31 mouse cellular contexts compared by ENCODE assay signal in the genomic region with DNA sequence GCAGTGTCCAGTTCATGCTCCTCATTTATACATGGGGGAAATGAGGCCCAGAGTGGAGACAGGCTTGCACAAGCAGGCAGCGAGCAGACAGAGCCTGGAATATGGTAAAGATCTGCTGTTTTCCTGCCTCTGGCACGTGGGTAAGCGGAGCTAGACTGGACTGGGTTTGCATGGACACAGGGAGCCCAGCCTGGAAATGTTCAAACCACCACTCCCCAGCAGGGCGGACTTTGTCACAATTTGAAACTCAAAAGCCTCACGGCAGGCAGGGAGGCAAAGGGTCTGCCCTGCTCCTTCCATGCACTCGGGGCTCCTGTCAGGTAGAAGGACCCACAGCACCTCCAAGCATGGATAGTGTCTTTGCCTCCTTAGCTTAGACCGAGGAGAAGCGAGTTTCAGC. TPM values are rescaled to one million over a fixed set of nuclear protein-coding genes. Genes with fewer than 3 reads are reported as not detected.
DNase-seq lines count a peak whose midpoint lies in the region; ATAC-seq lines count a peak whose summit lies in the region.
"Had no signal": no experiment of that assay in that cellular context is flagged by ENCODE, and none has a peak within 500 bp of the region (broad histone marks: within the 10 kb centered on the region; RNA-seq: fewer than 3 reads in every experiment).

No protein-coding gene starts in this region.

- H3K27ac ChIP-seq in kidney, embryonic 14.5 days (ENCODE audit: low read depth, low read length): no peak overlapping the region
- H3K27ac ChIP-seq in midbrain, embryonic 10.5 days (replicated peaks): peak overlapping the region; percentile 50; the same call in 1 of the 2 replicates
- H3K27ac ChIP-seq in midbrain, embryonic 14.5 days (replicated peaks; ENCODE audit: low read depth, low read length): no peak overlapping the region
- H3K27ac ChIP-seq: embryonic facial prominence, embryonic 12.5 days; embryonic facial prominence, embryonic 15.5 days; gastrocnemius, adult 2 months; heart, adult 2 months; heart, embryonic 10.5 days; heart, embryonic 13.5 days; hindbrain, embryonic 13.5 days had no signal

- no peaks in the 10 kb centered on the region; the same call in 1 of the 2 replicates for H3K4me1 ChIP-seq in kidney, embryonic 14.5 days (ENCODE audit: control insufficient read depth, insufficient read depth, low read length)
- H3K4me1 ChIP-seq in midbrain, embryonic 10.5 days: peaks cover 37% of the 10 kb centered on the region
- peaks cover 12% of the 10 kb centered on the region; the same call in 1 of the 2 replicates for H3K4me1 ChIP-seq in midbrain, embryonic 14.5 days (ENCODE audit: control insufficient read depth, insufficient read depth, low read length)
- H3K4me1 ChIP-seq: embryonic facial prominence, embryonic 15.5 days had no signal

- H3K9me3 ChIP-seq in kidney, embryonic 14.5 days (ENCODE audit: control insufficient read depth, low read length): no peaks in the 10 kb centered on the region
- no peaks in the 10 kb centered on the region for H3K9me3 ChIP-seq in midbrain, embryonic 10.5 days (replicated peaks)
- no peaks in the 10 kb centered on the region for H3K9me3 ChIP-seq in midbrain, embryonic 14.5 days (ENCODE audit: control insufficient read depth, low read length)
- H3K9me3 ChIP-seq: embryonic facial prominence, embryonic 12.5 days; embryonic facial prominence, embryonic 15.5 days; heart, embryonic 10.5 days; heart, embryonic 13.5 days; hindbrain, embryonic 13.5 days had no signal

- no peak overlapping the region for H3K4me2 ChIP-seq in kidney, embryonic 14.5 days (replicated peaks; ENCODE audit: low read depth, low read length)
- no peak overlapping the region for H3K4me2 ChIP-seq in midbrain, embryonic 14.5 days (ENCODE audit: low read length)
- H3K4me2 ChIP-seq: embryonic facial prominence, embryonic 12.5 days; embryonic facial prominence, embryonic 15.5 days; heart, embryonic 13.5 days; hindbrain, embryonic 13.5 days had no signal

- no peak for ATAC-seq in kidney, embryonic 14.5 days (ENCODE audit: low FRiP score, low TSS enrichment)
- no peak for ATAC-seq in midbrain, embryonic 14.5 days (ENCODE audit: low FRiP score, low TSS enrichment)
- ATAC-seq: CD4-positive, CD25-positive, alpha-beta regulatory T cell, adult 4 months; forebrain, embryonic 14.5 days; forebrain, postnatal 0 days had no signal

- DNase-seq in kidney, adult 18-20 months: peak; percentile 43
- no peak for DNase-seq in midbrain, embryonic 10.5 days (ENCODE audit: low spot score)
- DNase-seq in midbrain, embryonic 14.5 days: no peak
- DNase-seq in kidney, postnatal 10 days: peak; percentile 41
- DNase-seq in kidney, postnatal 36 days: peak; percentile 54
- DNase-seq in retina, embryonic 14.5 days (ENCODE audit: low spot score): no peak
- DNase-seq in left cerebral cortex, postnatal 10 days (ENCODE audit: extremely low spot score in 1 of 2, low spot score in 2 of 2): no peak
- DNase-seq: adrenal gland, adult 2 months; adrenal gland, postnatal 14 days; cerebellum, adult 11 months; cerebellum, adult 2 months; cerebellum, adult 9-11 months; cerebellum, postnatal 25 days; forebrain, postnatal 0 days; gastrocnemius, adult 2 months; gastrocnemius, postnatal 14 days; heart, adult 2 months; heart, postnatal 14 days; heart, postnatal 4 days had no signal

- no peaks in the 10 kb centered on the region for H3K27me3 ChIP-seq in kidney, embryonic 14.5 days (ENCODE audit: control insufficient read depth, insufficient read depth, low read length)
- 0 out of 2 replicates have a peak, but pooled peaks cover 5% of the 10 kb centered on the region for H3K27me3 ChIP-seq in midbrain, embryonic 10.5 days (ENCODE audit: low read depth, poor library complexity, severe bottlenecking)
- H3K27me3 ChIP-seq in midbrain, embryonic 14.5 days (ENCODE audit: control insufficient read depth, insufficient read depth, low read length): no peaks in the 10 kb centered on the region
- H3K27me3 ChIP-seq: embryonic facial prominence, embryonic 12.5 days; embryonic facial prominence, embryonic 15.5 days; heart, embryonic 13.5 days had no signal

- WGBS in kidney, embryonic 14.5 days: 72% methylated on average over 8 of the region's 8 CpGs
- WGBS in midbrain, embryonic 10.5 days: 70% methylated on average over 8 of the region's 8 CpGs
- 61% methylated on average over 8 of the region's 8 CpGs for WGBS in midbrain, embryonic 14.5 days

- no peaks in the 10 kb centered on the region for H3K36me3 ChIP-seq in kidney, embryonic 14.5 days (ENCODE audit: control insufficient read depth, insufficient read depth, low read length)
- no peaks in the 10 kb centered on the region for H3K36me3 ChIP-seq in midbrain, embryonic 10.5 days
- H3K36me3 ChIP-seq in midbrain, embryonic 14.5 days (ENCODE audit: control insufficient read depth, insufficient read depth, low read length): no peaks in the 10 kb centered on the region
- H3K36me3 ChIP-seq: embryonic facial prominence, embryonic 12.5 days; embryonic facial prominence, embryonic 15.5 days; heart, embryonic 10.5 days; heart, embryonic 13.5 days; hindbrain, embryonic 13.5 days had no signal

- intact Hi-C loops in left cerebral cortex, postnatal 10 days (cut with DNase I): no loop called here

- no peak overlapping the region for H3K9ac ChIP-seq in kidney, embryonic 14.5 days (ENCODE audit: low read depth, low read length)
- no peak overlapping the region for H3K9ac ChIP-seq in midbrain, embryonic 14.5 days (replicated peaks; ENCODE audit: low read length)
- H3K9ac ChIP-seq: embryonic facial prominence, embryonic 12.5 days; embryonic facial prominence, embryonic 15.5 days; forebrain, postnatal 0 days; heart, embryonic 13.5 days; hindbrain, embryonic 13.5 days had no signal

- no peak overlapping the region for H3K4me3 ChIP-seq in kidney, embryonic 14.5 days (ENCODE audit: low read length)
- no peak overlapping the region for H3K4me3 ChIP-seq in midbrain, embryonic 10.5 days
- H3K4me3 ChIP-seq in midbrain, embryonic 14.5 days (replicated peaks; ENCODE audit: low read depth, low read length): no peak overlapping the region
- H3K4me3 ChIP-seq: embryonic facial prominence, embryonic 12.5 days; embryonic facial prominence, embryonic 15.5 days; gastrocnemius, adult 2 months; heart, adult 2 months; heart, embryonic 10.5 days; heart, embryonic 13.5 days; hindbrain, embryonic 13.5 days had no signal

RNA-seq across cellular contexts. Expression of a gene that starts 52.7 kb away (rescaled TPM):
- polyA plus RNA-seq in kidney, embryonic 14.5 days (2014; fragmentation: Nextera tagmentation; extraction: Ambion mirVana): 0.11 TPM in 2 replicates
- polyA plus RNA-seq in midbrain, embryonic 10.5 days (2016; fragmentation: Nextera tagmentation; extraction: Ambion mirVana): not detected in 2 replicates
- polyA plus RNA-seq in midbrain, embryonic 14.5 days (2014; fragmentation: Nextera tagmentation; extraction: Ambion mirVana): not detected in 2 replicates
- not detected for total RNA-seq in left cerebral cortex, postnatal 10 days (2021)
- total RNA-seq: adrenal gland, adult 2 months; adrenal gland, postnatal 14 days; adrenal gland, postnatal 4 days; common myeloid progenitor, adult 5-6 weeks; forebrain, postnatal 0 days; gastrocnemius, adult 2 months; gastrocnemius, postnatal 14 days; heart, adult 2 months; heart, postnatal 14 days; heart, postnatal 4 days; MEL had no signal
- polyA plus RNA-seq: adrenal gland, adult 2 months; CD4-positive, CD25-positive, alpha-beta regulatory T cell, adult 4 months; cerebellum, adult 2 months; forebrain, embryonic 14.5 days; forebrain, postnatal 0 days; frontal cortex, adult 2 months; hindbrain, embryonic 13.5 days had no signal

Comparison
In these comparisons a context has a peak if more than half of its experiments do, and no peak if none do; other contexts are left out.
1. DNase-seq: peak in kidney, adult 18-20 months (single experiment), kidney, postnatal 10 days (single experiment) and kidney, postnatal 36 days (2 of 2); none in midbrain, embryonic 10.5 days (single experiment), midbrain, embryonic 14.5 days (single experiment), retina, embryonic 14.5 days (single experiment) and left cerebral cortex, postnatal 10 days (0 of 2).